Mouse (Mus musculus): ENCODE measurements at regions not wholly inside any gene's neighbourhood (a gene's known extent, or its start where the extent isn't known, plus 50 kb on each side); places are given as distances from the start of the nearest gene placed in this dataset.

GRCm38 (mm10) chr1:169842490-169842889 is 86.0 kb upstream of the Ccdc190 start:
- no peak for TF ChIP-seq POLR2A (IDR thresholded peaks at IDR 0.05; ENCODE audit: insufficient read length, low read depth)
- no peak for TF ChIP-seq TCF3 (IDR thresholded peaks at IDR 0.05; ENCODE audit: insufficient read length, low read depth)
- TF ChIP-seq TCF12 (IDR thresholded peaks at IDR 0.05; ENCODE audit: insufficient read depth, poor library complexity, severe bottlenecking), result no peak
- no peak for TF ChIP-seq SRF (IDR thresholded peaks at IDR 0.05; ENCODE audit: control insufficient read depth, insufficient read length, low read depth)
- TF ChIP-seq E2F4 (IDR thresholded peaks at IDR 0.05; ENCODE audit: insufficient read depth), result no peak
- no peak for TF ChIP-seq POLR2AphosphoS2 (IDR thresholded peaks at IDR 0.05; ENCODE audit: insufficient read length, low read depth)
- no peak for TF ChIP-seq MAX (IDR thresholded peaks at IDR 0.05; ENCODE audit: low read depth)
- TF ChIP-seq USF1 (IDR thresholded peaks at IDR 0.05; ENCODE audit: low read depth), result no peak
- TF ChIP-seq MYOG (IDR thresholded peaks at IDR 0.05; ENCODE audit: control insufficient read depth in 1 of 3, insufficient read depth in 1 of 3, insufficient read length in 2 of 3, low read depth in 2 of 3), result no peak

Measured in myocyte (in vitro differentiated cells).